Comparison of ENCODE assay signal across 9 mouse cellular contexts in the genomic region with DNA sequence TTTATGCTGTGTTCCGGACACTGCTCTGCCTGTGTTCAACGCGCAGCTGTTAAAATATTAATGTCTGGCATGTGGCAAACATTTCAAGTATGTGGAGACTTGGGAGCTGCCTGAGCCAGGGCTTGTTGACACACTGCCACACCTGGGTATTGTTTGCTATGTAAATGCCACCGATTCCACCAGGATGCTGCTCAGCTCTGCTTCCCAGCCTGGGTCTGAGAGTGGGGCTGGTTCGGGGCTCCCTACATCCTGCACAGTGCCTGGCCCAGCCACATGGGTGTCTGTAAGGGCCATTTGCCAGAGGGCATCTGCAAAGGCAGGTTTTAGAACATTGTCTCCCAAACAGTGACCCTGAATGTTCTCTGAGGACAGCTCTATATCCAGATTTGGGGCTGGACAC.
A peak's percentile ranks its signal among the peaks of the same experiment; 100 is the strongest.
DNase-seq lines count a peak whose midpoint lies in the region; ATAC-seq and TF ChIP-seq lines count a peak whose summit lies in the region.
"Had no signal": no experiment of that assay in that cellular context is flagged by ENCODE, and none has a peak within 500 bp of the region (broad histone marks: within the 10 kb centered on the region; RNA-seq: fewer than 3 reads in every experiment).

No protein-coding gene starts in this region.

- peak overlapping the region; percentile 57 for H3K27ac ChIP-seq in left cerebral cortex, adult 2 months
- peak overlapping the region; percentile 53 for H3K27ac ChIP-seq in heart, embryonic 12.5 days (ENCODE audit: poor library complexity, severe bottlenecking)
- no peak overlapping the region; the same call in 1 of the 2 replicates for H3K27ac ChIP-seq in limb, embryonic 15.5 days

- no peak for TF ChIP-seq CTCF in left cerebral cortex, adult 2 months (IDR thresholded peaks at IDR 0.05)

- no peak for DNase-seq in left cerebral cortex, adult 2 months (ENCODE audit: extremely low spot score in 1 of 2, low spot score in 2 of 2)
- DNase-seq in left cerebral cortex, adult 9 months (ENCODE audit: low spot score in 2 of 2), result no peak
- peak; percentile 15 for DNase-seq in retina, embryonic 14.5 days (ENCODE audit: low spot score)
- no peak for DNase-seq in gastrocnemius, adult 18-20 months (ENCODE audit: low spot score)
- DNase-seq in embryo, embryonic 10.5 days (ENCODE audit: low spot score), result no peak
- DNase-seq in spleen, postnatal 10 days (ENCODE audit: low spot score in 2 of 2), result no peak
- DNase-seq: cerebellum, adult 11 months had no signal

- WGBS in heart, embryonic 12.5 days, result 30% methylated on average over 5 of the region's 5 CpGs
- WGBS in limb, embryonic 15.5 days, result 32% methylated on average over 5 of the region's 5 CpGs

- no peak overlapping the region for H3K4me2 ChIP-seq in heart, embryonic 12.5 days
- no peak overlapping the region for H3K4me2 ChIP-seq in limb, embryonic 15.5 days

- ATAC-seq in heart, embryonic 12.5 days (ENCODE audit: insufficient number of reproducible peaks, low FRiP score), result no peak; the same call in 1 of the 2 replicates
- ATAC-seq in limb, embryonic 15.5 days (ENCODE audit: insufficient number of reproducible peaks, low FRiP score, low TSS enrichment, low read depth), result peak; percentile 53

- no peak overlapping the region for H3K4me3 ChIP-seq in left cerebral cortex, adult 2 months
- H3K4me3 ChIP-seq in heart, embryonic 12.5 days, result no peak overlapping the region
- H3K4me3 ChIP-seq in limb, embryonic 15.5 days, result no peak overlapping the region

- H3K27me3 ChIP-seq in heart, embryonic 12.5 days (replicated peaks), result 0 out of 2 replicates have a peak, but pooled peaks cover 5% of the 10 kb centered on the region
- H3K27me3 ChIP-seq in limb, embryonic 15.5 days, result no peaks in the 10 kb centered on the region

- H3K4me1 ChIP-seq in heart, embryonic 12.5 days (replicated peaks), result peaks cover 52% of the 10 kb centered on the region
- peaks cover 20% of the 10 kb centered on the region for H3K4me1 ChIP-seq in limb, embryonic 15.5 days

- no peaks in the 10 kb centered on the region for H3K36me3 ChIP-seq in heart, embryonic 12.5 days
- H3K36me3 ChIP-seq in limb, embryonic 15.5 days, result no peaks in the 10 kb centered on the region

- H3K9me3 ChIP-seq in heart, embryonic 12.5 days (replicated peaks), result no peaks in the 10 kb centered on the region
- H3K9me3 ChIP-seq in limb, embryonic 15.5 days, result no peaks in the 10 kb centered on the region

- intact Hi-C loops in left cerebral cortex, adult 2 months (cut with DNase I), result no loop called here

- H3K9ac ChIP-seq in heart, embryonic 12.5 days, result peak overlapping the region; percentile 35; the same call in 1 of the 2 replicates
- H3K9ac ChIP-seq in limb, embryonic 15.5 days, result no peak overlapping the region
